Mouse (Mus musculus): ENCODE results near the gene Kcnj6.

GRCm38 (mm10) chr16:94825274-94825673 is 172.2 kb downstream of the Kcnj6 start:
- TF ChIP-seq CTCF (IDR thresholded peaks at IDR 0.05; ENCODE audit: control insufficient read depth, insufficient read depth, low read length), result no peak
- TF ChIP-seq POLR2A (IDR thresholded peaks at IDR 0.05; ENCODE audit: borderline replicate concordance, control insufficient read depth, low read depth, low read length), result no peak
